Mouse (Mus musculus) embryo, embryonic 9.5 days (tissue): ENCODE data around the gene Krt17.
"Not testable (repeated sequence)": the region's sequence is repeated elsewhere in the genome, so short reads cannot be mapped to it uniquely, and the experiment has no call there.

Experiments
- DNase-seq: peaks from one replicate; pipeline ENCODE4 v3.0.0-alpha.2; 2017; ENCODE audit errors: extremely low spot score

Gene Krt17

GRCm38 (mm10) chr11:100262058-100262980 is 1.5 kb upstream of the Krt17 start:
- DNase-seq: no peak

GRCm38 (mm10) chr11:100261235-100261605 is 391 bp upstream of the Krt17 start:
- DNase-seq: no peak

DNA sequence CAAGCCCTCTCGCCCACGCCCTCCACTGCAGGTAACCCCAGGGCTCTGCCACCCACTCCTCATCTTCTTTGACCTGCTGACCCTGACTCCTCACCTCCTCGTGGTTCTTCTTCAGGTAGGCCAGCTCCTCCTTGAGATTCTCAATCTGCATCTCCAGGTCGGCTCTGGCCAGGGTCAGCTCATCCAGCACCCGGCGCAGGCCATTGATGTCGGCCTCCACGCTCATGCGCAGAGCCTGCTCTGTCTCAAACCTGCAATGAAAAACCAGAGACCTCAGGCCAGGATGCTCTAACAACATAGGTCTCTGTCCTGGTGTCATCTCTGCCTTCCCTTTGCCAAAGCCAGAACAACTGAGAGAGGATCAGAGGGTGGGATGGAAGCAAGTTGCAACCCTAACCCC is 1.8 kb downstream of the Krt17 start:
- no peak for DNase-seq

GRCm38 (mm10) chr11:100257967-100258366 is 2.9 kb downstream of the Krt17 start:
- DNase-seq: no peak

DNA sequence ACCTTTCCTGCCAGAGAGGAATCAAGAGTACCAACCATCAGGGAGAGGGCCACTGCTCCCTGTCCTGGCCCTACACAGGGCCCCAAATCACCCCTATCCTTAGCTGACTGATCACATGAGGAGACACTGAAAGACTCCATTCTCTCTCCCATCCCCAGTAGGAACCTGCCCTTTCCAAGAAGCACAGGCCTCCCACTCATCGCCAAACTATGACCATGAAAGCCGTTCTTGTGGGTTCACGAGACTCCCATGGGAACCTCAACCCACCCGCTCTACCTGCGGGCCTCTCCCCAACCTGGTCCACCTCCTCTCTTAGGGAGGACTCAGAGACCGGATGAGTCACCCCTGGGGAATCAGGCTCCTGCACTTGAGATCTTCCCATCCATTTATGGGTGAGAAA is 5.3 kb downstream of the Krt17 start:
- DNase-seq: no peak

DNA sequence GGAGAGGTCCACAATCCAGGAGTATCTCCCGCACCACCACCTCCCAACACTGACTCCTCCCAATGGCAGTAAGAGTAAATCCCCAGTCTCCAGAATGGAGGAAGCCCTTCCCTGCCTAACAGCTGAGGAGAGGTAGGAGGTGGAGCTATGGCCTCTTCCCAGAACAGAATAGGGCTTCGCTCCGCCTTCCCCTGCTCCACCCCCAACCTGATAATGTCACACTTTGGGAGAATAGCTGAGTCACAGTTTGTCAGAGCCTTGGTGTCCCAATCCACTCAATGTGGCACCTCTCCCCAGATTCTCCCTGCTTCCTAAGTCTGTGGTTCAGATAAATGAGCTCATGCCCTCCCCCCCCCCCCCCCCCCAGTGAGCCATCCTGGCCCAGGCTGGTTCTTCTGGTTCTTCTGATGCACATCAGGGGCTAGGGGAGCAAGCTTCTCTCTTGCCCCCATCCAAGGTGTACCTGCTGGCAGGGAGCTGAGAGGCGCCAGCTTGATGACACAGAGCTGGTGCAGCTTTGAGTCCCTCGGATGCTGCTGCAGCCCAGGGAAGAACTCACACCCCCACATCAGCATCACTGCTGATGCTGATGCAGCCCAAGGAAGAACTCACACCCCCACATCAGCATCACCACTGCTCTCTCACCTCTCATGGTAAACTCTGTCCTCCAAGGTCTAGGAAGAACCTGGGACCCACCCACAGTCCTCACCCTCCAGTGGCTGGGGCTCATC is 6.3 kb downstream of the Krt17 start:
- DNase-seq: no peak

- no peak for DNase-seq
Measured at GRCm38 (mm10) chr11:100248852-100249465, 11.9 kb downstream of the Krt17 start, which contains the start of gene Krt16. TSS of gene Krt16 (minus strand) at chr11:100248902.

- not testable (repeated sequence) for DNase-seq
Measured at GRCm38 (mm10) chr11:100246471-100246870, 14.4 kb downstream of the Krt17 start.

DNA sequence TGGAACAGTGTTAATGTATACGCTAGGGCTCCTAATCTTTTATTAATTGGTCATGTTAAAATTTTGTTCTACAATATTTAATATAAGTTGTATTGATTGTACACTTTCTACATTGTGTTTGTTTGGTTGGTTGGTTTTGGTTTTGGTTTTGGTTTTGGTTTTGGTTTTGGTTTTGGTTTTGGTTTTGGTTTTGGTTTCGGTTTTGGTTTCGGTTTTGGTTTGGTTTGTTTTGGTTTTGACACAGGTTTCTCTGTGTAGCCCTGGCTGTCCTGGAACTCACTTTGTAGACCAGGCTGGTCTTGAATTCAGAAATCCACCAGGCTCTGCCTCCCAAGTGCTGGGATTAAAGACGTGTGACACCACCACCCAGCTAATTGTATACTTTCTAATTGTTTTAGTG is 20.6 kb downstream of the Krt17 start:
- DNase-seq: not testable (repeated sequence)

DNA sequence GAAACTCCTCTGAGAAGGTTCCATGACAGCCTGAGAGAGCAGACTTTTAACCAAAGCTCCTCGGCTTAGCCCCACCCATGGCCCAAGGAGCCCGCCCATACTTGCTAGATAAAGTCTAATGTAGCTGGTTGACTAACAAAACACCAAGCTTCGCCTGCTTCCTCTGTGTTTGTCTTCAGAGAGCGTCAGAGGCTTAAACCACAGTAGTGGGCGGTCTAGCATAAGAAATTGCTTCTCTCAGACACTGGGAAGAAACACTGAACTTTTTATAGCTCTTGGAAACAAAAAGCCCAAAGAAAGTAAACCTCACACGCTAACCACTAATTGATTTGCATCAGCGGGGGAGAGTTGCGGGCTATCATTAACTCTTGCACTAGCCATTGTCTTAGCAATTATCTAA is 39.1 kb downstream of the Krt17 start:
- no peak for DNase-seq

DNA sequence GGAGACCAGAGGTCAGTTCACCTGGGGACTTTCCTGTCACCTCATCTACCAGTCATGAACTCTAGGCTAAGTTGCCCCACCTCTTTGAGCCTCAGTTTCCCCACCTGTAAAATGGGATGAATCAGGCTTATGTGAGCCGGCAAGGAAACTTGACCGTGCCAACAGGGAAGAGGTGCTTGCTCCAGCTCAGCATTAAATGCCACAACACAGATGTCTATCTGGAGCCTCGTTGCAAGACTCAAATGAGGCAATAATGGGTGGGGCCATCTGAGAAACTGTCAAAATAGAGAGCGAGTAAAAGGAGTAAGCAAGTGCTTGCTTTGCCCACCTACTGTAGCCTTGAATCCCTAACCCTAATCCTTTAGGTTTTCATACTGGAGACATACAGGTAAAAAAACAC is 41.5 kb downstream of the Krt17 start:
- DNase-seq: no peak

GRCm38 (mm10) chr11:100208542-100208941 is 52.3 kb downstream of the Krt17 start:
- DNase-seq: no peak

GRCm38 (mm10) chr11:100207498-100207897 is 53.3 kb downstream of the Krt17 start, which contains the start of gene Krt14:
TSS of gene Krt14 (minus strand) at chr11:100207548.
- DNase-seq: no peak
